Mouse (Mus musculus): Measurements from ENCODE around the gene Kcnma1. TPM values are rescaled to one million over a fixed set of nuclear protein-coding genes. Genes with fewer than 3 reads are reported as not detected.

Gene Kcnma1
- total RNA-seq, 1 experiment from 2014 or later = not detected

- ATAC-seq (ENCODE audit: extremely low read depth, insufficient number of reproducible peaks, low FRiP score, poor library complexity, severe bottlenecking) = no peak
Observed at GRCm38 (mm10) chr14:23451681-23452080, 562.6 kb downstream of the Kcnma1 start.

GRCm38 (mm10) chr14:23437467-23437866 lies 576.8 kb downstream of the Kcnma1 start:
- no peak for ATAC-seq (ENCODE audit: extremely low read depth, insufficient number of reproducible peaks, low FRiP score, poor library complexity, severe bottlenecking)

- no peak for ATAC-seq (ENCODE audit: extremely low read depth, insufficient number of reproducible peaks, low FRiP score, poor library complexity, severe bottlenecking)
Observed at GRCm38 (mm10) chr14:23435861-23436260, 578.4 kb downstream of the Kcnma1 start.

DNA sequence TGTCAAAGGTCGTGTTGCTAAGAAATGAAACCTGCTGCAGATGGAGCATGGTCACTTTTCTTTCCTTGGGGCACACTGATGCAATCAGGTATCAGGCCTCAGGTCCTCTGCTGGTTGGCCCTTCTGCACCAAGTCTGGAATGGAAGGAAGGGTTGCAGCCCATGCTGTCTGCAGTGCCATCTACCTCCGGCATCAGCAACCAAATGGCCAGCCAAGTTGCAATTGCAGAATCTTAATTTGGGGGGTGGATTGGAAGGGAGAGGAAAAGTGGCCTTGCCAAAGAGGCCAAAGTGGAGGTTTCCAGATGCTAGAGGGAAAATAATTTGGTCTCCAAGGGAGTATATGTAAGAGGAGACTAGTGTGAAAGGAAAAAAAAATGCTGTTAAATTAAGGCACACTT lies 584.3 kb downstream of the Kcnma1 start:
- no peak for ATAC-seq (ENCODE audit: extremely low read depth, insufficient number of reproducible peaks, low FRiP score, poor library complexity, severe bottlenecking)

DNA sequence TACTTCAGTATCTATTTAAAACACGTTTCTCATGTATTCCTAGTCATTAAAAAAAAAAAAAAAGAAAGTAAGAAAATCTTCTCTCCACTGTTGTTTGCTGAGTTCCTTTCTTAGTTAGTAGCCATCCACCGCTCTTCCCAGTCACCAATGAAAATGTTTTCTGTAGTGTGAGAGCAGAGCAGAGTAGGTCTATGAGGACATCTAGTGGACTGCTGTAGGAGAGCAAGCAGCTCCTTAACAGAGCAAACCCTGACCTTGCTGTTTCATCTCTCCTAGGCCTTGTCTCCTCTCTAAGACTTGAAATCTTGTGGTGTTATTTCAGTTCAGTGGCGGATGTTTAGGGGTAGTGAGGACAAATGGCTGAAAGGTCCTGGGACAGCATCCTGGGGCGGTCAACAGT lies 585.2 kb downstream of the Kcnma1 start:
- no peak for ATAC-seq (ENCODE audit: extremely low read depth, insufficient number of reproducible peaks, low FRiP score, poor library complexity, severe bottlenecking)

- ATAC-seq (ENCODE audit: extremely low read depth, insufficient number of reproducible peaks, low FRiP score, poor library complexity, severe bottlenecking) = no peak
Observed at GRCm38 (mm10) chr14:23422481-23423040, 591.7 kb downstream of the Kcnma1 start.

GRCm38 (mm10) chr14:23418955-23419354 lies 595.3 kb downstream of the Kcnma1 start:
- ATAC-seq (ENCODE audit: extremely low read depth, insufficient number of reproducible peaks, low FRiP score, poor library complexity, severe bottlenecking) = no peak

DNA sequence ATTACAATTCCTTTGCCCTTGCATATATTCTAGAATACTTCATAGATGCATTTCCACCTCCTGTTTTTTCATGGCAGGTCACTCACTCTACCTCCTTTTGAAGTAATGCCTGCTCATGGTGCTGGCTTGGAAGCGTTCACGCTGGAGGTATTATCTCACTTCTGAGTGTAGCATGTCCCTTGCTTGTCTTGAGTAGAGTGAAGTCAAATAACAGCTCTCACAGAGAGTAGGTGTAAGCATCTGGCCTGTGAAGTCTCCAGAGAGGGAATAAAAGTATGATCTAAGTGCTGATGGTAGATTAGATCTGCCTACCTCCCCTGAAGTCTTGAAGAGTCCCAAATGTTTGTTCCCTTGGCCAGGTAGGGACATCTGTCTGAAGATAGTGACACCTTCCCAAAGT lies 607.2 kb downstream of the Kcnma1 start:
- no peak for ATAC-seq (ENCODE audit: extremely low read depth, insufficient number of reproducible peaks, low FRiP score, poor library complexity, severe bottlenecking)

GRCm38 (mm10) chr14:23400777-23401469 lies 613.4 kb downstream of the Kcnma1 start:
- no peak for ATAC-seq (ENCODE audit: extremely low read depth, insufficient number of reproducible peaks, low FRiP score, poor library complexity, severe bottlenecking)

- ATAC-seq (ENCODE audit: extremely low read depth, insufficient number of reproducible peaks, low FRiP score, poor library complexity, severe bottlenecking) = no peak
Observed at GRCm38 (mm10) chr14:23397642-23398041, 616.6 kb downstream of the Kcnma1 start.

- no peak for ATAC-seq (ENCODE audit: extremely low read depth, insufficient number of reproducible peaks, low FRiP score, poor library complexity, severe bottlenecking)
Observed at GRCm38 (mm10) chr14:23391566-23391965, 622.7 kb downstream of the Kcnma1 start.

DNA sequence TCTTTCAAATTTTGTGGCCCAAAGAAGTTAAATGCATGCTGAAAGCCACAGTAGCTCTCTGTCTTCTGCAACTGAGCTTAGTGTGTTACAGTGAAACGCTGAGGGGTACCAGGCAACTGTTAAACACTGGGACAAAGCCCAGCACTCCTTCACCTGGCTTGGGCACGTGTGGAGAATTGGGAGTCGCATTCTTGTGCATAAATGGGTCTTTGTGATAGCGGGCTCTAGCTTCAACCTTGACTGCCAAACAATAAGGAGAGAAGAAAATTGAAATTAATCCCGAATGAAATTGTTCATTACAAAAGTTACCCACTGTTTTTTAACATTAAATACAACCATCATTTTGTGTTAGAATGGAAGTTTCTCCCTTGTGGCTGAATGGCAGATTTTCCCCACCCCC lies 623.5 kb downstream of the Kcnma1 start:
- ATAC-seq (ENCODE audit: extremely low read depth, insufficient number of reproducible peaks, low FRiP score, poor library complexity, severe bottlenecking) = no peak

- ATAC-seq (ENCODE audit: extremely low read depth, insufficient number of reproducible peaks, low FRiP score, poor library complexity, severe bottlenecking) = no peak
Observed at GRCm38 (mm10) chr14:23390161-23390560, 624.1 kb downstream of the Kcnma1 start.

- ATAC-seq (ENCODE audit: extremely low read depth, insufficient number of reproducible peaks, low FRiP score, poor library complexity, severe bottlenecking) = no peak
Observed at GRCm38 (mm10) chr14:23386786-23387185, 627.5 kb downstream of the Kcnma1 start.

DNA sequence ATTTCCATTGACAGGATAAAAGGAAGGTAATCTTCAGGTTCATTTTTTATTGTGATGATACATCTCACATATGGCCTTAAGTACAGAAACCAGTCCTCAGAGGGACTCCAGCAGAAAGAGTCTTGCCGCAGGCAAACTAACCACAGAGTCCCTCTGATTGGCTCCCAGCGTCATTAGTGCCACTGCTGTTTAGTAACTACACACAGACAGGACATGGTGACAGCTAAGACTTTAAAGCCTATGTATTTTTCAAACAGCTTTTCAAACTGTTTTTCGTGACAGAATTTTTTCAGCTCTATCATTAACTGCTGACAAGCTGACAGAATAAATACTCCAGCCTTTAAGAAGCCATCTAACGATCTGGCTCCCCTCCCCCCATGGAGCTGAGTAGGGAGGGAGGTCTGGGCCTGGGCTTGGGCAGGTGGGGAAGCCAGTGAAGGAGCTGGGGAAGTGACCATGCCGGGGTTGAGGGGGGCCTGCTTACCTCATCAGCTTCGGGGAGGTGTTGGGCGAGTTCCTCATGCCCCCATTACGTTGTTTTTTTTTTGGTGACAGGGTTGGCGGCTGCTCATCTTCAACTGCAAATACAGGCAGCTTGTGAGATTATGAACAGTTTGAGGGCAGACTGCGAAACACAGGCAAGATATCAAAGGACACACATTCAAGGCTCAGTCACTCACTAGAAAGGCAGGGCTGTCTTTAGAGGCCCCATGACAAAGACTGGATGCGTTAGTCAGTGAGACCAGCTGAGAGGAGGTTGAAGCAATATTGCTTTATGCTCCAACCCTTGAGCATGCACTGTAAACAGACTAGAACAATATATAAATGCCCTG lies 628.3 kb downstream of the Kcnma1 start:
- ATAC-seq (ENCODE audit: extremely low read depth, insufficient number of reproducible peaks, low FRiP score, poor library complexity, severe bottlenecking) = no peak

GRCm38 (mm10) chr14:23378351-23379087 lies 635.8 kb downstream of the Kcnma1 start:
- no peak for ATAC-seq (ENCODE audit: extremely low read depth, insufficient number of reproducible peaks, low FRiP score, poor library complexity, severe bottlenecking)

- ATAC-seq (ENCODE audit: extremely low read depth, insufficient number of reproducible peaks, low FRiP score, poor library complexity, severe bottlenecking) = no peak
Observed at GRCm38 (mm10) chr14:23372021-23372420, 642.3 kb downstream of the Kcnma1 start.

GRCm38 (mm10) chr14:23360491-23360995 lies 653.7 kb downstream of the Kcnma1 start:
- ATAC-seq (ENCODE audit: extremely low read depth, insufficient number of reproducible peaks, low FRiP score, poor library complexity, severe bottlenecking) = no peak

DNA sequence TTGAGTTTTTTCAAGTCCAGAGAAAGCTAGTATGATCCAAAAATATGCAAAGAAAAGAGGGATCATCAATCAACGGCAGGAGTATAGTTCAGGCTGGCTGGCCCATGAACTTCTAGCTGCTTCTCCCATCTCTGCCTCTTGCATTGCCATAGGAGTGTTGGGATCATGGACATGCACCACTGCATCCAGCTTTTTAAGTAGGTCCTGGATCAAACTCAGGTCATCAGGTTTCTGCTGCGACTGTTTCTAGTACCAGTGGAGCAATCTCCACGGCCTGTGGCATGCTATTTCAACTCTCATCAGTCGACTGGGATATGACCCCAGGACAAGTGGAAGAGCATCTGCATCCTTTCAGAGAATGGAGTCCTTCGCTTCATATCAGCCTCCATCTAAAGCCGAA lies 655.5 kb downstream of the Kcnma1 start:
- no peak for ATAC-seq (ENCODE audit: extremely low read depth, insufficient number of reproducible peaks, low FRiP score, poor library complexity, severe bottlenecking)

All from neutrophil, adult 5-6 weeks (primary cell).